Mouse (Mus musculus): ENCODE results near the gene Slc2a12. TPM values are rescaled to one million over a fixed set of nuclear protein-coding genes. Genes with fewer than 3 reads are reported as not detected.

Slc2a12 gene
- polyA plus RNA-seq, 1 experiment from 2014 or later, result 5.7 TPM

- Histone ChIP-seq H3K27me3 (replicated peaks; ENCODE audit: control insufficient read depth, insufficient read depth, low read length) (no peaks in the 10 kb centered on the region), H3K4me1 (ENCODE audit: control insufficient read depth, insufficient read depth, low read length) (no peaks in the 10 kb centered on the region), H3K27ac (replicated peaks; ENCODE audit: low read depth, low read length) (no peak overlapping the region), H3K36me3 (ENCODE audit: control insufficient read depth, insufficient read depth, low read length) (peaks cover 67% of the 10 kb centered on the region), H3K9ac (ENCODE audit: low read depth, low read length) (no peak overlapping the region), H3K4me2 (ENCODE audit: low read depth, low read length) (no peak overlapping the region), H3K4me3 (ENCODE audit: low read depth, low read length) (no peak overlapping the region), H3K9me3 (ENCODE audit: control insufficient read depth, low read length) (no peaks in the 10 kb centered on the region)
- ATAC-seq (ENCODE audit: low read depth) (no peak), DNase-seq (ENCODE audit: low spot score) (no peak)
- WGBS, result 83% methylated on average over 6 of the region's 6 CpGs
Observed at GRCm38 (mm10) chr10:22703844-22704243, 59.0 kb downstream of the Slc2a12 start.

- ATAC-seq (ENCODE audit: low read depth), result peak; percentile 63; the same call in 1 of the 2 replicates
- Histone ChIP-seq H3K9ac (ENCODE audit: low read depth, low read length) (no peak overlapping the region), H3K4me2 (ENCODE audit: low read depth, low read length) (no peak overlapping the region), H3K4me3 (ENCODE audit: low read depth, low read length) (no peak overlapping the region), H3K9me3 (ENCODE audit: control insufficient read depth, low read length) (no peaks in the 10 kb centered on the region), H3K27me3 (replicated peaks; ENCODE audit: control insufficient read depth, insufficient read depth, low read length) (no peaks in the 10 kb centered on the region), H3K27ac (replicated peaks; ENCODE audit: low read depth, low read length) (no peak overlapping the region), H3K4me1 (ENCODE audit: control insufficient read depth, insufficient read depth, low read length) (no peaks in the 10 kb centered on the region), H3K36me3 (ENCODE audit: control insufficient read depth, insufficient read depth, low read length) (peaks cover 62% of the 10 kb centered on the region)
- 90% methylated on average over 7 of the region's 7 CpGs for WGBS
- DNase-seq (ENCODE audit: low spot score), result peak; percentile 17
Observed at GRCm38 (mm10) chr10:22708190-22708843, 63.5 kb downstream of the Slc2a12 start.

GRCm38 (mm10) chr10:22710173-22710777 lies 65.5 kb downstream of the Slc2a12 start:
- no peaks in the 10 kb centered on the region for H3K4me1 ChIP-seq (ENCODE audit: control insufficient read depth, insufficient read depth, low read length)
- H3K36me3 ChIP-seq (ENCODE audit: control insufficient read depth, insufficient read depth, low read length), result peaks cover 53% of the 10 kb centered on the region
- ATAC-seq (ENCODE audit: low read depth), result peak; percentile 31; the same call in 1 of the 2 replicates

GRCm38 (mm10) chr10:22712955-22713354 lies 68.1 kb downstream of the Slc2a12 start:
- H3K27me3 ChIP-seq (replicated peaks; ENCODE audit: control insufficient read depth, insufficient read depth, low read length), result no peaks in the 10 kb centered on the region
- no peaks in the 10 kb centered on the region for H3K4me1 ChIP-seq (ENCODE audit: control insufficient read depth, insufficient read depth, low read length)
- no peak overlapping the region for H3K27ac ChIP-seq (replicated peaks; ENCODE audit: low read depth, low read length)
- DNase-seq (ENCODE audit: low spot score), result no peak
- no peak overlapping the region for H3K4me3 ChIP-seq (ENCODE audit: low read depth, low read length)
- peaks cover 26% of the 10 kb centered on the region for H3K36me3 ChIP-seq (ENCODE audit: control insufficient read depth, insufficient read depth, low read length)
- no peak for ATAC-seq (ENCODE audit: low read depth)
- H3K9ac ChIP-seq (ENCODE audit: low read depth, low read length), result no peak overlapping the region
- H3K4me2 ChIP-seq (ENCODE audit: low read depth, low read length), result no peak overlapping the region
- WGBS, result 61% methylated on average over 2 of the region's 2 CpGs
- no peaks in the 10 kb centered on the region for H3K9me3 ChIP-seq (ENCODE audit: control insufficient read depth, low read length)

More at GRCm38 (mm10) chr10:22710173-22710777, 65.5 kb downstream of the Slc2a12 start:
- no peak for DNase-seq (ENCODE audit: low spot score)
- no peak overlapping the region for H3K27ac ChIP-seq (replicated peaks; ENCODE audit: low read depth, low read length)
- 85% methylated on average over 13 of the region's 13 CpGs for WGBS
- no peak overlapping the region for H3K4me3 ChIP-seq (ENCODE audit: low read depth, low read length)
- H3K4me2 ChIP-seq (ENCODE audit: low read depth, low read length), result no peak overlapping the region
- H3K9ac ChIP-seq (ENCODE audit: low read depth, low read length), result no peak overlapping the region
- H3K9me3 ChIP-seq (ENCODE audit: control insufficient read depth, low read length), result no peaks in the 10 kb centered on the region
- no peaks in the 10 kb centered on the region for H3K27me3 ChIP-seq (replicated peaks; ENCODE audit: control insufficient read depth, insufficient read depth, low read length)

GRCm38 (mm10) chr10:22714520-22714919 lies 69.7 kb downstream of the Slc2a12 start:
- Histone ChIP-seq H3K36me3 (ENCODE audit: control insufficient read depth, insufficient read depth, low read length) (peaks cover 10% of the 10 kb centered on the region; the same call in 1 of the 2 replicates), H3K27me3 (replicated peaks; ENCODE audit: control insufficient read depth, insufficient read depth, low read length) (no peaks in the 10 kb centered on the region), H3K4me2 (ENCODE audit: low read depth, low read length) (no peak overlapping the region), H3K4me3 (ENCODE audit: low read depth, low read length) (no peak overlapping the region), H3K9ac (ENCODE audit: low read depth, low read length) (no peak overlapping the region), H3K27ac (replicated peaks; ENCODE audit: low read depth, low read length) (no peak overlapping the region), H3K4me1 (ENCODE audit: control insufficient read depth, insufficient read depth, low read length) (no peaks in the 10 kb centered on the region), H3K9me3 (ENCODE audit: control insufficient read depth, low read length) (no peaks in the 10 kb centered on the region)
- ATAC-seq (ENCODE audit: low read depth), result 0 out of 2 replicates have a peak, but pooled peaks have one; percentile 41
- peak; percentile 81 for DNase-seq (ENCODE audit: low spot score)
- 73% methylated on average over 4 of the region's 4 CpGs for WGBS

GRCm38 (mm10) chr10:22718475-22718874 lies 73.7 kb downstream of the Slc2a12 start:
- Histone ChIP-seq H3K36me3 (ENCODE audit: control insufficient read depth, insufficient read depth, low read length) (no peaks in the 10 kb centered on the region), H3K27me3 (replicated peaks; ENCODE audit: control insufficient read depth, insufficient read depth, low read length) (no peaks in the 10 kb centered on the region), H3K9me3 (ENCODE audit: control insufficient read depth, low read length) (no peaks in the 10 kb centered on the region), H3K4me2 (ENCODE audit: low read depth, low read length) (no peak overlapping the region), H3K4me3 (ENCODE audit: low read depth, low read length) (no peak overlapping the region), H3K4me1 (ENCODE audit: control insufficient read depth, insufficient read depth, low read length) (no peaks in the 10 kb centered on the region), H3K27ac (replicated peaks; ENCODE audit: low read depth, low read length) (no peak overlapping the region), H3K9ac (ENCODE audit: low read depth, low read length) (no peak overlapping the region)
- DNase-seq (ENCODE audit: low spot score), result peak; percentile 37
- ATAC-seq (ENCODE audit: low read depth), result no peak
- 37% methylated on average over 4 of the region's 4 CpGs for WGBS

GRCm38 (mm10) chr10:22720781-22721529 lies 76.1 kb downstream of the Slc2a12 start:
- DNase-seq (ENCODE audit: low spot score), result no peak
- Histone ChIP-seq H3K27me3 (replicated peaks; ENCODE audit: control insufficient read depth, insufficient read depth, low read length) (no peaks in the 10 kb centered on the region), H3K4me1 (ENCODE audit: control insufficient read depth, insufficient read depth, low read length) (no peaks in the 10 kb centered on the region), H3K9ac (ENCODE audit: low read depth, low read length) (no peak overlapping the region), H3K36me3 (ENCODE audit: control insufficient read depth, insufficient read depth, low read length) (no peaks in the 10 kb centered on the region), H3K9me3 (ENCODE audit: control insufficient read depth, low read length) (no peaks in the 10 kb centered on the region), H3K4me2 (ENCODE audit: low read depth, low read length) (no peak overlapping the region), H3K4me3 (ENCODE audit: low read depth, low read length) (no peak overlapping the region), H3K27ac (replicated peaks; ENCODE audit: low read depth, low read length) (no peak overlapping the region)
- ATAC-seq (ENCODE audit: low read depth), result no peak
- WGBS, result 87% methylated on average over 5 of the region's 5 CpGs

GRCm38 (mm10) chr10:22725166-22725565 lies 80.4 kb downstream of the Slc2a12 start:
- 60% methylated on average over 4 of the region's 4 CpGs for WGBS

More at GRCm38 (mm10) chr10:22725166-22725565, 80.4 kb downstream of the Slc2a12 start:
- no peak overlapping the region for H3K4me3 ChIP-seq (ENCODE audit: low read depth, low read length)
- H3K36me3 ChIP-seq (ENCODE audit: control insufficient read depth, insufficient read depth, low read length), result no peaks in the 10 kb centered on the region
- no peak overlapping the region for H3K27ac ChIP-seq (replicated peaks; ENCODE audit: low read depth, low read length)
- no peak overlapping the region for H3K4me2 ChIP-seq (ENCODE audit: low read depth, low read length)
- no peaks in the 10 kb centered on the region for H3K9me3 ChIP-seq (ENCODE audit: control insufficient read depth, low read length)
- H3K4me1 ChIP-seq (ENCODE audit: control insufficient read depth, insufficient read depth, low read length), result peaks cover 9% of the 10 kb centered on the region
- no peak overlapping the region for H3K9ac ChIP-seq (ENCODE audit: low read depth, low read length)
- H3K27me3 ChIP-seq (replicated peaks; ENCODE audit: control insufficient read depth, insufficient read depth, low read length), result no peaks in the 10 kb centered on the region
- no peak for ATAC-seq (ENCODE audit: low read depth)
- DNase-seq (ENCODE audit: low spot score), result no peak
